Mouse (Mus musculus) neural tube, embryonic 13.5 days (tissue): ENCODE data around the gene Pias3. TPM values are rescaled to one million over a fixed set of nuclear protein-coding genes. Genes with fewer than 3 reads are reported as not detected.

Source experiments
- ATAC-seq: fragments of 200-750 bp; cut with Nextera tagmentation; 2 replicates; pipeline ENCODE4 v1.8.0; 2017; ENCODE audit warnings: low read depth, mild to moderate bottlenecking, moderate TSS enrichment, moderate library complexity
- H3K27ac ChIP-seq: fragments of 300-500 bp; sonication (generic); replicated peaks from 2 replicates; pipeline ENCODE4 v1.5.1; 2015; ENCODE audit warnings: moderate library complexity, mild to moderate bottlenecking, inconsistent platforms
- H3K27me3 ChIP-seq: fragments of 300-500 bp; sonication (generic); 2 replicates; pipeline ENCODE4 v1.6.1; 2015; ENCODE audit warnings: mild to moderate bottlenecking, inconsistent platforms
- H3K36me3 ChIP-seq: fragments of 300-500 bp; sonication (generic); 2 replicates; pipeline ENCODE4 v1.6.1; 2015; ENCODE audit warnings: mild to moderate bottlenecking, inconsistent platforms
- H3K4me1 ChIP-seq: fragments of 300-500 bp; sonication (generic); replicated peaks from 2 replicates; pipeline ENCODE4 v1.6.1; 2015; ENCODE audit warnings: inconsistent platforms
- H3K4me2 ChIP-seq: fragments of 300-500 bp; sonication (generic); 2 replicates; pipeline ENCODE4 v1.6.1; 2015; ENCODE audit warnings: inconsistent platforms, mild to moderate bottlenecking, moderate library complexity
- H3K4me3 ChIP-seq: fragments of 300-500 bp; sonication (generic); 2 replicates; pipeline ENCODE4 v1.5.1; 2015; ENCODE audit warnings: mild to moderate bottlenecking, inconsistent platforms
- H3K9ac ChIP-seq: fragments of 300-500 bp; sonication (generic); 2 replicates; pipeline ENCODE4 v1.6.1; 2015; ENCODE audit warnings: moderate library complexity, mild to moderate bottlenecking, inconsistent platforms
- H3K9me3 ChIP-seq: fragments of 300-500 bp; sonication (generic); 2 replicates; pipeline ENCODE4 v1.6.1; 2016; ENCODE audit warnings: inconsistent platforms
- WGBS: fragments of 180-500 bp; shearing (Covaris S2); methylation state at CpG from one replicate; pipeline ENCODE4 v1.1.7; 2015; 5-methylcytosine and 5-hydroxymethylcytosine counted together
- polyA plus RNA-seq: library from polyadenylated mRNA; unstranded; fragments of >200 nt; fragmentation: Nextera tagmentation; extraction: Ambion mirVana; gene quantifications from 2 replicates; pipeline ENCODE4 v1.2.1, GENCODE M21; 2015

Pias3 gene
- polyA plus RNA-seq, 1 experiment from 2014 or later = 34.6 TPM

GRCm38 (mm10) chr3:96690298-96690697 lies 5.9 kb upstream of the Pias3 start:
- no peak overlapping the region for H3K27ac ChIP-seq
- H3K9me3 ChIP-seq = no peaks in the 10 kb centered on the region
- peaks cover 7% of the 10 kb centered on the region; the same call in 1 of the 2 replicates for H3K27me3 ChIP-seq
- no peak for ATAC-seq
- no peaks in the 10 kb centered on the region for H3K36me3 ChIP-seq
- 67% methylated on average over 3 of the region's 3 CpGs for WGBS
- no peak overlapping the region for H3K4me3 ChIP-seq
- peaks cover 3% of the 10 kb centered on the region; the same call in 1 of the 2 replicates for H3K4me1 ChIP-seq
- H3K4me2 ChIP-seq = no peak overlapping the region
- H3K9ac ChIP-seq = no peak overlapping the region

- WGBS = 27% methylated on average over 3 of the region's 3 CpGs
- ATAC-seq = no peak
Measured at GRCm38 (mm10) chr3:96692506-96692905, 3.7 kb upstream of the Pias3 start.

GRCm38 (mm10) chr3:96693579-96693978 lies 2.6 kb upstream of the Pias3 start:
- Histone ChIP-seq H3K9ac (no peak overlapping the region), H3K27me3 (no peaks in the 10 kb centered on the region), H3K4me3 (no peak overlapping the region), H3K4me1 (peaks cover 24% of the 10 kb centered on the region), H3K9me3 (no peaks in the 10 kb centered on the region), H3K36me3 (no peaks in the 10 kb centered on the region), H3K27ac (no peak overlapping the region), H3K4me2 (no peak overlapping the region)
- ATAC-seq = no peak
- 89% methylated on average over 1 of the region's 1 CpGs for WGBS

More at GRCm38 (mm10) chr3:96692506-96692905, 3.7 kb upstream of the Pias3 start:
- no peak overlapping the region for H3K27ac ChIP-seq
- no peak overlapping the region for H3K9ac ChIP-seq
- no peak overlapping the region for H3K4me3 ChIP-seq
- no peaks in the 10 kb centered on the region for H3K27me3 ChIP-seq
- H3K36me3 ChIP-seq = no peaks in the 10 kb centered on the region
- no peaks in the 10 kb centered on the region for H3K9me3 ChIP-seq
- no peak overlapping the region for H3K4me2 ChIP-seq
- peaks cover 15% of the 10 kb centered on the region for H3K4me1 ChIP-seq

- ATAC-seq = peak; percentile 94
- peaks cover 28% of the 10 kb centered on the region for H3K4me1 ChIP-seq
Measured at GRCm38 (mm10) chr3:96696766-96697732, 865 bp downstream of the Pias3 start.

GRCm38 (mm10) chr3:96698993-96699690 lies 3.0 kb downstream of the Pias3 start:
- peaks cover 32% of the 10 kb centered on the region for H3K36me3 ChIP-seq
- no peak overlapping the region for H3K27ac ChIP-seq
- no peak for ATAC-seq
- H3K4me1 ChIP-seq = peaks cover 28% of the 10 kb centered on the region
- no peak overlapping the region for H3K4me3 ChIP-seq
- no peak overlapping the region for H3K9ac ChIP-seq
- H3K27me3 ChIP-seq = no peaks in the 10 kb centered on the region
- 44% methylated on average over 19 of the region's 19 CpGs for WGBS
- H3K9me3 ChIP-seq = no peaks in the 10 kb centered on the region
- no peak overlapping the region for H3K4me2 ChIP-seq

More at GRCm38 (mm10) chr3:96696766-96697732, 865 bp downstream of the Pias3 start:
- 1% methylated on average over 84 of the region's 85 CpGs for WGBS
- Histone ChIP-seq H3K4me3 (peak overlapping the region; percentile 77), H3K9ac (peak overlapping the region; percentile 90), H3K27me3 (no peaks in the 10 kb centered on the region), H3K36me3 (peaks cover 13% of the 10 kb centered on the region), H3K9me3 (no peaks in the 10 kb centered on the region), H3K4me2 (peak overlapping the region; percentile 76), H3K27ac (peak overlapping the region; percentile 93)

- Histone ChIP-seq H3K4me1 (peaks cover 26% of the 10 kb centered on the region), H3K9ac (no peak overlapping the region), H3K9me3 (no peaks in the 10 kb centered on the region), H3K27me3 (no peaks in the 10 kb centered on the region), H3K4me3 (no peak overlapping the region), H3K27ac (no peak overlapping the region), H3K4me2 (no peak overlapping the region), H3K36me3 (peaks cover 44% of the 10 kb centered on the region)
- 51% methylated on average over 7 of the region's 7 CpGs for WGBS
- ATAC-seq = no peak
Measured at GRCm38 (mm10) chr3:96700376-96700775, 4.2 kb downstream of the Pias3 start.

GRCm38 (mm10) chr3:96701003-96701402 lies 4.8 kb downstream of the Pias3 start:
- no peaks in the 10 kb centered on the region for H3K27me3 ChIP-seq
- H3K9me3 ChIP-seq = no peaks in the 10 kb centered on the region
- peaks cover 49% of the 10 kb centered on the region for H3K36me3 ChIP-seq
- H3K9ac ChIP-seq = no peak overlapping the region
- no peak overlapping the region for H3K4me2 ChIP-seq
- WGBS = 88% methylated on average over 4 of the region's 4 CpGs
- H3K27ac ChIP-seq = no peak overlapping the region
- H3K4me3 ChIP-seq = no peak overlapping the region
- no peak for ATAC-seq
- peaks cover 19% of the 10 kb centered on the region for H3K4me1 ChIP-seq

- H3K36me3 ChIP-seq = peaks cover 55% of the 10 kb centered on the region
- no peak for ATAC-seq
- H3K4me3 ChIP-seq = no peak overlapping the region
- no peak overlapping the region for H3K9ac ChIP-seq
- 67% methylated on average over 11 of the region's 11 CpGs for WGBS
- peaks cover 12% of the 10 kb centered on the region; the same call in 1 of the 2 replicates for H3K4me1 ChIP-seq
- H3K27ac ChIP-seq = no peak overlapping the region
- H3K27me3 ChIP-seq = peaks cover 8% of the 10 kb centered on the region; the same call in 1 of the 2 replicates
- no peaks in the 10 kb centered on the region for H3K9me3 ChIP-seq
- no peak overlapping the region for H3K4me2 ChIP-seq
Measured at GRCm38 (mm10) chr3:96704778-96705177, 8.6 kb downstream of the Pias3 start.

- ATAC-seq = no peak
- H3K36me3 ChIP-seq = peaks cover 64% of the 10 kb centered on the region
Measured at GRCm38 (mm10) chr3:96706217-96706616, 10.0 kb downstream of the Pias3 start.

GRCm38 (mm10) chr3:96706984-96707383 lies 10.8 kb downstream of the Pias3 start:
- peaks cover 12% of the 10 kb centered on the region; the same call in 1 of the 2 replicates for H3K4me1 ChIP-seq
- no peak overlapping the region for H3K4me2 ChIP-seq
- no peak overlapping the region for H3K9ac ChIP-seq
- WGBS = 85% methylated on average over 7 of the region's 7 CpGs
- ATAC-seq = no peak
- H3K9me3 ChIP-seq = no peaks in the 10 kb centered on the region
- peaks cover 8% of the 10 kb centered on the region; the same call in 1 of the 2 replicates for H3K27me3 ChIP-seq
- H3K27ac ChIP-seq = no peak overlapping the region
- peaks cover 64% of the 10 kb centered on the region for H3K36me3 ChIP-seq
- H3K4me3 ChIP-seq = no peak overlapping the region

More at GRCm38 (mm10) chr3:96706217-96706616, 10.0 kb downstream of the Pias3 start:
- Histone ChIP-seq H3K27ac (no peak overlapping the region), H3K9me3 (no peaks in the 10 kb centered on the region), H3K4me1 (peaks cover 12% of the 10 kb centered on the region; the same call in 1 of the 2 replicates), H3K9ac (no peak overlapping the region), H3K4me3 (no peak overlapping the region), H3K4me2 (no peak overlapping the region), H3K27me3 (peaks cover 8% of the 10 kb centered on the region; the same call in 1 of the 2 replicates)
- 96% methylated on average over 11 of the region's 11 CpGs for WGBS

GRCm38 (mm10) chr3:96707903-96708683 lies 11.9 kb downstream of the Pias3 start, which contains the start of gene Nudt17:
TSS of gene Nudt17 (minus strand) at chr3:96708562.
- ATAC-seq = peak; percentile 83
- Histone ChIP-seq H3K4me1 (peaks cover 12% of the 10 kb centered on the region; the same call in 1 of the 2 replicates), H3K9ac (peak within 1 kb of the TSS; percentile 74), H3K27me3 (peaks cover 8% of the 10 kb centered on the region; the same call in 1 of the 2 replicates), H3K27ac (no peak within 1 kb of the TSS), H3K4me2 (peak within 1 kb of the TSS; percentile 84), H3K9me3 (no peaks in the 10 kb centered on the region), H3K4me3 (peak within 1 kb of the TSS; percentile 45), H3K36me3 (peaks cover 67% of the 10 kb centered on the region)
- 6% methylated on average over 42 of the region's 42 CpGs for WGBS
